Mouse (Mus musculus) left cerebral cortex, postnatal 4 days (tissue): ENCODE data around the gene Tbpl1. TPM values are rescaled to one million over a fixed set of nuclear protein-coding genes. Genes with fewer than 3 reads are reported as not detected.
A peak's percentile ranks its signal among the peaks of the same experiment; 100 is the strongest.

Source experiments
- DNase-seq: peaks from one replicate; pipeline ENCODE4 v3.0.0-alpha.2; 2022
- intact Hi-C: fragments of 180-260 bp; cut with DNase I; formaldehyde crosslinking; loops from one replicate; pipeline ENCODE4 v1.15.1; 2025
- total RNA-seq, 2 experiments: library from RNA; stranded (reverse); gene quantifications; 2 replicates each; pipeline ENCODE4 v1.2.3; 2021

Tbpl1 gene
- 10 to 100 TPM; 62.4 to 67.2 TPM for total RNA-seq

GRCm38 (mm10) chr10:22731272-22732093 is at the start of gene Tbpl1:
TSS of gene Tbpl1 (minus strand) at chr10:22731938.
- intact Hi-C loops, result no loop called here
- DNase-seq, result peak; percentile 96

GRCm38 (mm10) chr10:22781466-22781865 is 49.7 kb upstream of the Tbpl1 start:
- intact Hi-C loops, result no loop called here
- no peak for DNase-seq

DNA sequence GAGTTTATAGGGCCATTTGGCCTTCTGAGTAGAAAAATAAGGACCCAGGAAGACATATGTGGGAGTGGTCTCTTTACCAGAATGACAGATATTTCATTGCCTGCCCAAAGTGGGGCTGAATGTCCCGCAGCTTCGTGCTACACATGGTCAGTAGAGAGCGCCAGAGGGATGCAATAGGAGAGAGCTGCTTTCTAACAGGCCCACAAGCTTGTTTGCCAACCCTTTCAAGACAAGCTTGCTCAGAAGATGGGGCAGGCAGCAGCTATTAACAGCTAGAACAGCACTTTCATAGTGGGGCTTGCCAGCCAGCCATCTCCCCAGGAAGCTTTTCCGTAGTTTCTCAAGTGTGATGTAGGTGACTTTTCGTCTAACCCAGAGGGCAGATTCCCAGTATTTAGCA is 46.2 kb upstream of the Tbpl1 start:
- peak; percentile 50 for DNase-seq
- intact Hi-C loops, result loop anchor here (5.0 kb wide), 2 partner anchors 201 to 304 kb away; no protein-coding TSS in a partner anchor

DNA sequence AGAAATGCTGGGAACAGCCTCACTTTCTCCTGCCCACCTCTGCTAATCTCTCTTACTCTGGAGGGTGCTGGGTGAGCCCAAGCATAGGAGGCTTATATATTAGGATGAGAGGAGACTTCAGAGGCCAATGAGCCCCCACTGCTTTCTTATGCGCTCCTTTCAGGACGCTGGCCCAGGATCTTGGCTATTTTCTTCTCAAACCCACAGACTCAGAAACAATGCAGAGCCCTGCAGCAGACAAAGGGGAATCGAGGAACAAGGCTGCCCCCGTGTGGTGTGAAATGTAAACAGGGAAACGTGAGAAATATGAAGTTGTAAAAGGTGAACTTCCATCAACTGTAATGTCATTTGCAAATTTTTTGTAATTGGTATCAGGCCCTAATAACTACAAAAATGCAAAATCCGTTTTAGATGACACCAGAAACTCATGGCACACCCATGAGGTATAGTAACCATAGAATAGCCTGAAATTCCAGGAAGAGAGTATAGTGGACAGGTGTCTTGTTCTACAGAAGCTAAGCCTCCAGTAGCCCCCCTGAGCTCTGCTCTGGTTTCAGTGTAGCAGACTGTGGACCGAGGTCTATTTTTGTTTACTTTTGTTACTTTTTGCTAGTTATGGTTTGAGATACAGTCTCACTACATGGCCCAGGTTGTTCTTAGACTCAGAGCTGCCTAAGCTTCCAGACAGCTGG is 44.4 kb upstream of the Tbpl1 start:
- intact Hi-C loops, result loop anchor here (5.0 kb wide), 2 partner anchors 199 to 306 kb away; no protein-coding TSS in a partner anchor
- DNase-seq, result peak; percentile 75

GRCm38 (mm10) chr10:22775456-22775855 is 43.7 kb upstream of the Tbpl1 start:
- DNase-seq, result no peak
- intact Hi-C loops, result loop anchor here (5.0 kb wide), 2 partner anchors 198 to 307 kb away; no protein-coding TSS in a partner anchor

DNA sequence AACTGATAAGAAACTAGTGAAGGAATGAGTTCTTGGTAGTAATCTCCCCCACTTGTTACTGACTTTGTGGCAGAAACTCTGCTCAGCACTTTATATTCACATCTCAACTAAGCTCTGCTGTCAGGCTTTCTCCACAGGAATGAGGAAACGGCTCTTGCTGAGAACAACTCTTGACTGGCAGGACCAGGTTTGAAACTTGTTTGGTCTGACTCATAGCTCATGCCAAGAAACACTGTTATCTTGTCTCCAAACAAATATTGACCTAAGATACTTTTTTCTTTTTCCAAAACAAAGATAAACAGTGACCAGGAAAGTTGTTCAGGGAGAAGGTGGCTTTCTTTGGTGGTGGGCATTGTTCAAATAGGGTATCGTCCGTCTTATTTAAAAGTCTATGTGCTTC is 42.9 kb upstream of the Tbpl1 start:
- intact Hi-C loops, result loop anchor here (5.0 kb wide), 2 partner anchors 197 to 308 kb away; no protein-coding TSS in a partner anchor
- DNase-seq, result no peak

DNA sequence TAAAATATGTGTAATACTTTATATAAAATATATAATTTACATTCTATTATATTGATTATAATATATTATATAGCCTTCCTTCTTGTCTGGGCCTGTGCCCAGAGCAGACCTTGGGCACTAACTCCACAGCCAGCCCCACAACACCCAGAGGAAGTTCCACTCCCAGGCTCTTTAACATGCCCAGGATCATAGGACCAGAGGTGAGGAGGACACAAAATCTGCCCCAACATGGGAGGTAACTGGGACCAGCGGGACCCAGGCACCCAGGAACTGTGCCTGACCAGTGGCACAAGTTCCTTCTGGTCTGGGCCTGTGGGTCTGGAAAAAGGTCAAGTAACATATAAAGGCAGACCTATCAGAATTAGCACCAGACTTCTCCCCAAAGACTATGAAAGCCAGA is 22.5 kb upstream of the Tbpl1 start:
- DNase-seq, result no peak
- intact Hi-C loops, result no loop called here

- DNase-seq, result no peak
- intact Hi-C loops, result no loop called here
Observed at GRCm38 (mm10) chr10:22751175-22751682, 19.5 kb upstream of the Tbpl1 start.

GRCm38 (mm10) chr10:22746334-22747322 is 14.9 kb upstream of the Tbpl1 start:
- intact Hi-C loops, result no loop called here
- DNase-seq, result peak; percentile 84

- DNase-seq, result no peak
- intact Hi-C loops, result no loop called here
Observed at GRCm38 (mm10) chr10:22745922-22746321, 14.2 kb upstream of the Tbpl1 start.

DNA sequence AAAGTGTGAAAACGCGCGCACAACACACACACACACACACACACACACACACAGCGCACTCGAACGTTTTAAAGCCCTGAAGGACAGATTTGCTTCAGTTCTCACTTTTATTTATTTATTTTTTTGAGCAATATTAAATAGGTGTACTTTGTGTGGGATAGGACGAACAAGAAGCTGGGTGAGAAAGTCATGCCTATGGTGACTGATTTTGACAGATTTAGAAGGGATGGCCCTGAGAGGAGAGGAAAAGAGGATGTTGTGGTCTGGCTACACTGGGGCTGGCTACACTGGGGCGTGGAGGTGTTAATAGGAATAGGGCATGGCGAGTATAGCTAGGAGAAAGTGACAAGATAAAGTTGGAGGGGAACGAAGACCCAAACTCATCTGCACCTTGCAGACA is 443 bp upstream of the Tbpl1 start:
- DNase-seq, result no peak
- intact Hi-C loops, result no loop called here

DNA sequence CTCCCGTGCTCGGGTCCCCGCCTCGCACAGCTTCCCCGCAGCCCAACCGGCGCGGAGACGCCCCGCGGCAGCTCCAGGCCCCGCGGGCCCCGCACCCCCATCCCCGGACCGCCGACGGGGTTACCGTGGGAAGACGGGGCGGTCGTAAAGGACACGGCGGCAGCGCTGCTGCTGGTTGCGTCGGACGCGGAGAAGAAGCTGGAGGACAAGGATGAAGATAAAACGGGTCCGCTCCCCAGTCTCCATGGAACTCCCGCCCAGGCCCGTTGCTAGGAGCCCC is 806 bp downstream of the Tbpl1 start:
- intact Hi-C loops, result no loop called here
- no peak for DNase-seq

DNA sequence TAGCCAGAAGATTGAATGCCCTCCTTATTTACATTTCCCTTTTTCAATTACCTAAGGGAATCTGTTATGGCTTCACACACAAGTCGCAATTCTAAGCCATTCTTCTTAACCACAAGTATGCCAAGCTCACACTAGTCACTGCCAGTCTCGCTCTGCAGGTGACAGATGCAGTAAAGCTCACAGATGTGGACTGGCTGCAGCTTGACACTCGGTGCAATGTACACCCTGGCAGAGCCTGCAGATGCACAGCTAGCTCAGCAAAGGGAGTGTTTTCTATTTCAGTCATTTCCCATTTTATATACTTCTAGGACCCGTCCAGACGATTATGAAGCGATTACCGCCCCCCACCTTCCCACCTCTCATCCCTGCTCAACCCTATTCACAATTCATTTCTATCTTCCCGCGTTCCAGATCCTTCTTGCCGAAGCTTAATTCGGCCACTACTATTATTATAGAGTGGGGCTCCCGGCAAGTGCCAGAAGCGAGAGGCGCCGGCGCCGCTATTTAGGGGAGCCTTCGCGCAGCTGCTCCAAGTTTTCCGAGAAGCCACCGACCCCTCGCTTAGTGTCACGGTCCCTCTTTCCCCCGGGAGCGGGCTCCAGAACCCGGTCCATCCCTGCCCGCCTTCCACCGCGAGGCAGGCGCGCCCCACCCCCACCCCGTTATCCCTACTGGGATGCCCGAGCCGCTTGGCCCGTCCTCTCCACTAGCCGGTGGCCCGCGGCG is 1.3 kb downstream of the Tbpl1 start:
- intact Hi-C loops, result no loop called here
- peak; percentile 49 for DNase-seq

GRCm38 (mm10) chr10:22728257-22728656 is 3.5 kb downstream of the Tbpl1 start:
- intact Hi-C loops, result no loop called here

GRCm38 (mm10) chr10:22726295-22726694 is 5.4 kb downstream of the Tbpl1 start:
- DNase-seq, result no peak
- intact Hi-C loops, result no loop called here

More at GRCm38 (mm10) chr10:22728257-22728656, 3.5 kb downstream of the Tbpl1 start:
- no peak for DNase-seq

GRCm38 (mm10) chr10:22725166-22725565 is 6.6 kb downstream of the Tbpl1 start:
- DNase-seq, result no peak
- intact Hi-C loops, result no loop called here

- no peak for DNase-seq
- intact Hi-C loops, result no loop called here
Observed at GRCm38 (mm10) chr10:22720781-22721529, 10.8 kb downstream of the Tbpl1 start.

GRCm38 (mm10) chr10:22718475-22718874 is 13.3 kb downstream of the Tbpl1 start:
- intact Hi-C loops, result no loop called here
- peak; percentile 49 for DNase-seq

DNA sequence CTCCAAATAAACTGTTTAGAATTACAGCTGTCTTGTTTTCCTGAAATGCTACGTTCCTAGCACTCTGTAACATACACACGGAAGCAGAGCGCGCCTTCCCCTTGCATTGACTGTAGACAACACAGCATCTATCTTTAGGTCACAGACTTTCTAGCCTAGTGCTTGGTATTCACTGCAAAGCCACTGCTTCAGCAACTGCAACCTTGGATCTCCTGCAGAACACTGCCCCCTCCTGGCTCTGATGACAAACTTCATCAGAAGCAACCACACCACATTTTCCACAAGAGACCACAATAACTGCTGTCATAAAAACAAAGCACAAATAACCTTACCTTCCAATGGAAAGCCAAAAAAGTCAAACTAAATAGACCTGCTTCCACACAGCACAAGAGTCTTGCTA is 17.2 kb downstream of the Tbpl1 start:
- intact Hi-C loops, result no loop called here

More for the DNA sequence above, 17.2 kb downstream of the Tbpl1 start:
- peak; percentile 44 for DNase-seq
